Mouse (Mus musculus) activated CD4-positive, CD25-positive, alpha-beta regulatory T cell, adult 4 months (primary cell): ENCODE results near the gene Ggn. TPM values are rescaled to one million over a fixed set of nuclear protein-coding genes. Genes with fewer than 3 reads are reported as not detected.
A peak's percentile ranks its signal among the peaks of the same experiment; 100 is the strongest.
"Not testable (repeated sequence)": the region's sequence is repeated elsewhere in the genome, so short reads cannot be mapped to it uniquely, and the experiment has no call there.

Experiments used
- ATAC-seq: one replicate; pipeline ENCODE4 v1.8.0; 2017
- polyA plus RNA-seq, 2 experiments: library from polyadenylated mRNA; unstranded; fragments of 100-300 nt; shearing (Covaris generic); gene quantifications; one replicate each; pipeline ENCODE4 v1.2.1; 2017

Ggn gene
- polyA plus RNA-seq, 2 experiments from 2014 or later: not detected

GRCm38 (mm10) chr7:29162294-29162693, 7.7 kb upstream of the Ggn start:
- no peak for ATAC-seq

GRCm38 (mm10) chr7:29162750-29163525, 7.1 kb upstream of the Ggn start:
- ATAC-seq: peak; percentile 61

GRCm38 (mm10) chr7:29167656-29168055, 2.4 kb upstream of the Ggn start:
- ATAC-seq: no peak

- ATAC-seq: no peak
These were observed 1.8 kb upstream of the Ggn start for GRCm38 (mm10) chr7:29168121-29168695.

- ATAC-seq: no peak
These were observed 1.2 kb upstream of the Ggn start for GRCm38 (mm10) chr7:29168791-29169230.

GRCm38 (mm10) chr7:29169231-29170065, 562 bp upstream of the Ggn start:
- ATAC-seq: no peak

GRCm38 (mm10) chr7:29170755-29171561, 948 bp downstream of the Ggn start:
- ATAC-seq: no peak

GRCm38 (mm10) chr7:29171562-29172097, 1.6 kb downstream of the Ggn start:
- ATAC-seq: no peak

GRCm38 (mm10) chr7:29172390-29173016, 2.5 kb downstream of the Ggn start:
- ATAC-seq: no peak

GRCm38 (mm10) chr7:29178106-29178505, 8.1 kb downstream of the Ggn start:
- ATAC-seq: no peak

- no peak for ATAC-seq
These were observed 9.3 kb downstream of the Ggn start for GRCm38 (mm10) chr7:29179323-29179722.

GRCm38 (mm10) chr7:29180077-29180853, 10.3 kb downstream of the Ggn start, which contains the start of gene Psmd8:
Gene Psmd8, minus strand, starts transcription at chr7:29180701.
- peak; percentile 92 for ATAC-seq

GRCm38 (mm10) chr7:29180854-29181236, 10.8 kb downstream of the Ggn start:
- ATAC-seq: no peak

GRCm38 (mm10) chr7:29181323-29181722, 11.3 kb downstream of the Ggn start:
- not testable (repeated sequence) for ATAC-seq

- ATAC-seq: not testable (repeated sequence)
These were observed 24.2 kb downstream of the Ggn start for GRCm38 (mm10) chr7:29194230-29194629.

GRCm38 (mm10) chr7:29202577-29202976, 32.6 kb downstream of the Ggn start:
- ATAC-seq: no peak

GRCm38 (mm10) chr7:29211013-29211412, 41.0 kb downstream of the Ggn start:
- peak; percentile 41 for ATAC-seq

GRCm38 (mm10) chr7:29211415-29212198, 41.6 kb downstream of the Ggn start:
- ATAC-seq: peak; percentile 93

GRCm38 (mm10) chr7:29212199-29212765, 42.3 kb downstream of the Ggn start:
- no peak for ATAC-seq
